Mouse (Mus musculus) cerebellum, postnatal 4 days (tissue): ENCODE measurements around the gene Uqcrc2.

ENCODE experiments used
- DNase-seq, 2 experiments: peaks; one replicate each; pipeline ENCODE4 v3.0.0; 2022; ENCODE audit warnings: low spot score in 2 of 2, mixed read lengths in 1 of 2

Uqcrc2 gene

GRCm38 (mm10) chr7:120634711-120635361, at the start of gene Uqcrc2:
TSS of gene Uqcrc2 (plus strand) at chr7:120635176.
- peak; percentile 64 to 83 for DNase-seq

DNA sequence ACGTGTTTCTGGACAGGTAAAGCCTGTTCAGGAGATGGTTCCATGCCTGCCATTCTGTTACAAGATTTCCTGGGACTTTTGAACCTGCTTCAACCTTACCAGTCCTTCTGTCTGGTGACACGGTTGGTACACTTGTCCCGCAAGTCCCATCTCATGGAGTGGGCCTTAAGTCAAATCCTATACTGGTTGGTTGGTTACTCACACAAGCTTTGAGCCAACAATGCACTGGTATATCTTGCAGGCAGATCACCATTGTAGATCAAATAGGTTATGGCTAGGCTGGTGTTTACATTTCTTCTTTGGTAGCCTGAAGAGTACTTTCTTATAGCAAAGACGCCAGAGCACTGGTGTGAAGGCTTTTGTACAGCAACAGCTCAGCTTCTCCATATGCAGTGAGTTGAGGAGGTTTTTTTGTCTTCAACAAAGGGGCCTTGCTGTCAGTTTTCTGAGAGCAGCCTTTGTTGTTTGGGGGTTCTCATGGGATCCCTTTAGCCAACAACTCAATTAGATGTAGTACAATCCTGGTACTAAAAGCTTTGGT, 37.7 kb upstream of the Uqcrc2 start:
- no peak for DNase-seq

DNA sequence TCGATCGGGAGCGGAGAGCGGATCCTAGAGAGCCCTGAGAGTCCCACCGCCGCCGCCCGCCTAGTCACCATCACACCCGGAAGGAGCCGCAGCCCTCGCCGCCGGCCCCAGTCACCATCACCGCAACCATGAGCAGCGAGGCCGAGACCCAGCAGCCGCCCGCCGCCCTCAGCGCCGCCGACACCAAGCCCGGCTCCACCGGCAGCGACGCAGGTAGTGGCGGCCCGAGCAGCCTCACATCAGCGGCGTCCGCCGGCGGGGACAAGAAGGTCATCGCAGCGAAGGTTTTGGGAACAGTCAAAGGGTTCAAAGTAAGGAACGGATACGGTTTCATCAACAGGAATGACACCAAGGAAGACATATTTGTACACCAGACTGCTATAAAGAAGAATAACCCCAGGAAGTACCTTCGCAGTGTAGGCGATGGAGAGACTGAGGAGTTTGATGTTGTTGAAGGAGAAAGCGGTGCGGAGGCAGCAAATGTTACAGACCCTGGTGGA, 37.2 kb upstream of the Uqcrc2 start:
- DNase-seq = peak in 1 of 2 experiments; percentile 46

DNA sequence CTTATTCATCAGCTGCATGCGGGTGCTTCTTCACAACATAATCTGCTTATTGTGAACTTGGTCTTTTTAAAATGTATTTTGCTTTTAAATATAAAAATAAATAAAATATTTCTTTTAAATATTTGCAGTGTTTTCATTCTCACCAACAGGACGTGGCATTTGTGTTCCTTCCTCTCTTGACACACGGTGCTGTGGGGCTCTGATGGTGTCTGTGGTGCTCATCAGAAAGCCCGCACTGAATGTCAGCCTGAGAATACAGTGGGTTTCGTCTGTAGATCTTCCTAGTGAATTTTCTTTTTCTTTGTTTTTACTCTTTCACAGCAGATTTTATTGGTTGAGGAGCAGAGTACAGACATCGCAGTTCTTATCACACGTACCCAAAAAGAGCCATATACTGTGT, 36.6 kb upstream of the Uqcrc2 start:
- DNase-seq = no peak

DNA sequence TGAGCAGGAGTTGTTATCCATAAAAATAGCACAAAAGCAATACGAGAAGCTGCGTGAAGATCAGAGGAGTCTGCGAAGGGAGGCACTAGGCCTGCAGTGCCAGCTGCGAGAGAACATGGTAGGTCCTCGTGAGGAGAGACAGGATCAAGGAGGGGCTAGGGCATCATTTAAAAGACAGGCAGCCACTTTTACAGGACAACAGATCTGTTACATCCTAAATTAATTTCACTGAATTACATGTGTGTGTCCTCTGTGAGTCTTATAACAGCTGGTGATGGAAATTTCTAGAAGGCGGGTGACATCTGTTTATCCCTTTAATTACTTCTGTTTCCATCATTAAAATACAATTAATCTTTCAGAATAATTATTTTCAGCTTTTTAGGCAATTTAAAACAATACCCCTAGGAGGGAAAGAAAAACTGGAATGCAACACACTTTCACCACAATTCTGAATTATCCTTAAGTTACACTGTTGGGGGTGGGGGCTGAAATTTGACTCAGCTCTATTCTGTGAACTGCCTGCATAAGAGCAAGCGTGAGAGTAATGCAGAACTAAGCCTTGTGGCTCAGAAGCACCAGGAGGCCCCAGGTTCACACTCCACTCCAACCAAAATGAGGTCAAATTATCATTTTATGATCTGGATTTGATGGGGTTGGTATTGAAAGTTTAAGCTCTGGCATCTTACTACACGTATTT, 14.8 kb upstream of the Uqcrc2 start:
- no peak for DNase-seq

- DNase-seq = no peak
Observed at GRCm38 (mm10) chr7:120620841-120621240, 14.1 kb upstream of the Uqcrc2 start.

DNA sequence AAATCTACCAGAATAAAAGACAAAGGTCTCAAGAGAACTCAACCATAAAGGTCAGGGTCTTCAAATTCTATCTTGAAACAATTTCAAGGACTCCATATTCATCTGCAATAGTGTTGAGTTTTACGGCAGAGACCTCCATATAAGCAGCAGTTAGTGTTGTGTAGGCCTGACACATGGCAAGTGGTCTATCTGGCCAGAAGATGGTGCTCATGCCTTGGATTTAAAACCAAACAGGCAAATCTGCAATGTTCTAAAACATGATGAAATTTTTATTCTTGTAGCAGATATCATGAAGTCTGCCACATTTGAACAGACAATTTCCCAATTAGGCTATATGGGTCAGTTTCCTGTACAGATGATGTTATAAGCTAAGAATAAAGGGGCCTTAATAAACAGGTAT, 2.5 kb upstream of the Uqcrc2 start:
- no peak for DNase-seq

DNA sequence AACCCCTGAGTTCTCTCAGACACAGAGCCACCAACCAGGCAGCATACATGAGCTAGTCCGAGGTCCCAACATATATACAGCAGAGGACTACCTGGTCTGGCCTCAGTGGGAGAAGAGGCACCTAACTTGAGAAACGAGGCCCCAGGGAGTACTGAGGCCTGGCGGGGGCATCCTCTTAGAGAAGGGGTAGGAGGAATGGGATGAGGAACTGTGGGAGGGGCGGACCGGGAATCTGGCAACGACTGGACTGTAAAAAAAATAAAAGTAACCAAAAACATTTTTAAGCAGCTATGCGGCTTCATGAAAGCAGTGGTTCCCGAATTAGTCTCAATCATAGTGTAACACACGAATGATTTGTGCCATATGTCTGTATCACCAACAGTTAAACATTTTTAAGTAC, 675 bp upstream of the Uqcrc2 start:
- no peak for DNase-seq

GRCm38 (mm10) chr7:120635362-120635781, 396 bp downstream of the Uqcrc2 start:
- DNase-seq = no peak

GRCm38 (mm10) chr7:120635821-120636220, 845 bp downstream of the Uqcrc2 start:
- DNase-seq = no peak

GRCm38 (mm10) chr7:120643217-120643616, 8.2 kb downstream of the Uqcrc2 start:
- no peak for DNase-seq

- no peak for DNase-seq
Observed at GRCm38 (mm10) chr7:120647849-120648248, 12.9 kb downstream of the Uqcrc2 start.

- no peak for DNase-seq
Observed at GRCm38 (mm10) chr7:120662079-120662478, 27.1 kb downstream of the Uqcrc2 start.

GRCm38 (mm10) chr7:120670153-120670875, 35.3 kb downstream of the Uqcrc2 start, which contains the start of gene Pdzd9:
TSS of gene Pdzd9 (minus strand) at chr7:120670343.
- peak; percentile 77 to 85 for DNase-seq

GRCm38 (mm10) chr7:120671271-120671670, 36.3 kb downstream of the Uqcrc2 start:
- DNase-seq = no peak

- DNase-seq = peak; percentile 62 to 84
Observed at GRCm38 (mm10) chr7:120677001-120677643, 42.1 kb downstream of the Uqcrc2 start, which contains the start of gene Mosmo. TSS of gene Mosmo (plus strand) at chr7:120677618.

GRCm38 (mm10) chr7:120677764-120678531, 43.0 kb downstream of the Uqcrc2 start:
- peak in 1 of 2 experiments; percentile 37 for DNase-seq

DNA sequence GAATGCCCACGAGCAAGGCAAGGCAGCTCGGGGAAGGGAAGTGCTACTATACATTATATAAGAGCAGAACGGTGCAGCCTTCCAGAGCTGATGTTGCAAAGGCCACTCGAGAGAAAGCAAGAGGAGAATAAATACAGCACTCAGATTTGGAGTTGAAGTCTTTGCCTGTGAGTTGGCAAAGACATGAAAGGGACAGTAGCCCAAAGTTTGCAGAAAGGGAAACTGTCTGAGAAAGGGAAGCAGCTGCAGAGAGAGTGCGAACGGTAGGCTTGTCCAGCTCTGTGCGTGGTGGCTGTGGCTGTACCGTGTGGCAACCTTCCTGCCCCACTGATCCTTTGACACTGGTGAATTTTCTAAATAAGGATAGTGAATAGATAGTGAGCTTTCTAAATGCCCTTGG, 44.0 kb downstream of the Uqcrc2 start:
- no peak for DNase-seq

- no peak for DNase-seq
Observed at GRCm38 (mm10) chr7:120682002-120682401, 47.0 kb downstream of the Uqcrc2 start.

DNA sequence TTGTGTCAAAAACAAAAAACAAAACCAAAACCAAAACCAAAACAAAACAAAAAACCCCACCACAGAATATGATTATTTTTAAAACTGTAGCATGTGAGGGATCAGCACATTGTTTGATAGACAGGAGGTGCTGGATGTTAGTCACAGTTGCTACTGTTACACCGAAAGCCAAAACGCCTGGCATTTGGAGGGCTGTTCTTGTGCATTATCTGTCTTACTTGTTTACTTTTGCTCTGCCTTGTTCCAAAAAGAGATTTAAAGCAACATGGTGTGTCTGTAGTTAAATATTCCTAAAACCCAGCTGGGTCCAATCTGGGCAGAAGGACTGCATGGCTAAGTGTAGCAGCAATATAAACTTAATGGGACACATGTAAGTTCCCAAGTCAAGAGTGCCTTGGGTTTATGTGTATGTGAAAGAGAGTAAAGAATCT, 49.8 kb downstream of the Uqcrc2 start:
- DNase-seq = no peak

DNA sequence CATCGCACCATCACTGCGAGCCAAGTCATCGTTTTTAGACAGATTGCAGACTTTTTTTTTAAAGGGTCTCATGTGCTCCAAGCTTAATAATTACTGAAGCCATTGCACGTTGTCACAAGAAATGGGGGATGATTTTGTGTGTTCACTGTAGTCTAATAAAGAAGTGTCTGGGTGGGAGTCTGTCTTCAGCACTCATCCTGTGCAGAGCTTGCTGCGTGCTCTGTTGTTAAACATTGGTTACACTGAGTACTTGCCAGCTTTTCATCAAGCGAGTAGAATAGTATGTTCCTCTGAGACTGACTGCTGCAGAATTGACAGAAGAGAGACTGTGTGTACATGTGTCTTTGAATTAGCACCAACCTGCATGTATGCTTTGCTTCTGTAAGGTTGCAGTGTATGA, 50.3 kb downstream of the Uqcrc2 start:
- DNase-seq = no peak
